Mouse (Mus musculus) ES-Bruce4 (cell line): Measurements from ENCODE around the gene Panx1.

ENCODE experiments used
- CTCF ChIP-seq: IDR thresholded peaks from one replicate; pipeline ENCODE4 v1.8.1; 2011; ENCODE audit warnings: low read depth, low read length
- EP300 ChIP-seq: IDR thresholded peaks from 2 replicates; pipeline ENCODE4 v1.6.1; 2011; ENCODE audit warnings: low read depth, low read length; ENCODE audit not compliant: insufficient read depth

GRCm38 (mm10) chr9:15039848-15040247, 5.4 kb downstream of the Panx1 start:
- TF ChIP-seq CTCF (no peak), EP300 (no peak)
